Mouse (Mus musculus): Measurements from ENCODE around the gene Gpr26.

Gpr26 gene

DNA sequence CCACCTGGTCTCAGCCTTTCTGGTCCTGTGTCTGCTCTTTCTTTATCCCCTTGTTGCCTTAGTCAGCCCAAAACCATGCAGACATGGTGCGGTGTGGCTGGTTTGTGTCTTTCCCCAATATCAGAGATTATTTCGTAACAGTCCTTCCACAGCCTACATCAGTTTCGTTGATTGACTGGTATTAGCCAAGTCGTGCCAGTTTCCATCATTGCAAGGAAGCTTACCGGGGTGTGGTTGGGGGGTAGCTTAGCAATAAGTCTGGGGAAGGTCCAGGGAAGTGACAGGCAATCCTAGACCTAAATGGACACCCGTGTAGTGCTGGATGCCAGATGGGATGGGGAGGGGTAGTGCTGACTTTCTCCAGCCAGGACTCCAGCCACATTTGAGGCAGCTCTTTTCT, 59.3 kb downstream of the Gpr26 start:
- no peak for DNase-seq (ENCODE audit: low read depth, low spot score)

DNA sequence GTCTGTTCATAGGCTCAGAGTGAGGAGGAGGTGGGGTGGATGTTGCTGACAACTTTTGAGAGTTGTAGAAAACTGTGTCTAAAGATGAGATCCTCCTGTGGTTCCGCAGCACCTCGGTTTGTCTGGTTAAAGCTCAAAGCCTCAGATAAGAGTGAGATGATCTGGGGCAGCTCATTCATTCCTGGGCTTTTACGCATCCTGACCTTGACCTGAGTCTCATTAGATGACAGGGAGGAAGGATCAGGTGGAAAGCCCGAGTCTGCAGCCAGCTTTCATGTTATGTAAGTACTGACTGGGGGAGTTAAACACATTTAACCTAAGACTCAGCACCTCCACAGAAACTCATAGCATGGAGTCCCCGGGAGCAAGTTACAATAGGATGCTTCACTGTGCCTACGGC, 60.4 kb downstream of the Gpr26 start:
- DNase-seq (ENCODE audit: low read depth, low spot score) = no peak

DNA sequence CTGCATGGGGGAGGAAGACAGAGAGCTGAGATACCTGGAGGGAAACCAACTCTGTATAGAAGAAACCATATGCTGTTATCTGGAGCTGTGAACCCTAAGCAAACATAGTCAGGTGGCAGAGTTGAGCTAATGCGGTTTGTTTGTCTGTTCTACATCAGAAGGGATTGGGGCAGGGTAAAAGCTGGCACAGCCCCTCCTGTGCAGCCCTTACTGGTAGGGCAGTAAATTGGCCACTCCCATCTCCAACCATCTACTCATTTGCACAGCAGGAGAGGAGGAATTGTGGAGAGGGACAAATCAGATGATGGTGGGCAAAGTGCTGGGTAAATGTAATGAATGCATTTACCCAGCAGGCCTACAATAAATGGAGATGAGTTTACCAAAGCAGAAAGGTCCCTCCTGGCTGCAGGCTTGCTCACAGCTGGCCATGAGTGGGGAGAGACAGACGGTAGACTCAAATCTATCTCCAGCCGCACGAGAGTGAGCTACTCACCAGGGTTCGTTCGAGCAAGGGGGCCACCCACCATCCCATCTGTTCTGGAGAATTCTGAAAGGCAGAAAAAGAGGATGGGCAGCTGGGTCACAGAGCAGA, 65.8 kb downstream of the Gpr26 start:
- DNase-seq (ENCODE audit: low read depth, low spot score) = no peak

Data from retina, postnatal 7 days (tissue).